Mouse (Mus musculus) urinary bladder, postnatal 10 days (tissue): ENCODE measurements around the gene Gnmt.
A peak's percentile ranks its signal among the peaks of the same experiment; 100 is the strongest.
"Not testable (repeated sequence)": the region's sequence is repeated elsewhere in the genome, so short reads cannot be mapped to it uniquely, and the experiment has no call there.

Source experiments
- DNase-seq: peaks from one replicate; pipeline ENCODE4 v3.0.0; 2022; ENCODE audit warnings: low spot score

The Gnmt gene

DNA sequence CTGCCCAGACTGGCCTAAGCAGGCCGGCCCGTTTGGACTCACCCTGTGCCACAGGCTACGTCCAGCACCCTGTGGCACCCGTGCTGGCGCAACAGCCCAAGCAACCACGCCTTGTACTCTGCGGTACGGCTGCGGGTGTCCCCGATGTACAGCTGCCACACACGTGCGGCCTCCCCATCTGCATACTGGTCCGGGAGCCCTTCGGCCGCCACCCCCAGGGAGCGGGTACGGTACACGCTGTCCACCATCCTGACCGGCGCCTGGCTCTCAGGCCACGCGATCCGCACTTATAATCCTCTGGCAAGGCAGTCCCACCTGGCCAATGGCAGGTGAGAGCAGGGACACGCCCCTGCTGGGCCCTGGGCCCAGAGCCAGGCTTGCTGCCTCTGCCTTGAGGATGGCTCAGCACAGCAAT, at the start of gene Gnmt:
Gene Gnmt (minus strand): TSS at position 265 of the 415 bp plus-strand sequence.
- DNase-seq = no peak

DNA sequence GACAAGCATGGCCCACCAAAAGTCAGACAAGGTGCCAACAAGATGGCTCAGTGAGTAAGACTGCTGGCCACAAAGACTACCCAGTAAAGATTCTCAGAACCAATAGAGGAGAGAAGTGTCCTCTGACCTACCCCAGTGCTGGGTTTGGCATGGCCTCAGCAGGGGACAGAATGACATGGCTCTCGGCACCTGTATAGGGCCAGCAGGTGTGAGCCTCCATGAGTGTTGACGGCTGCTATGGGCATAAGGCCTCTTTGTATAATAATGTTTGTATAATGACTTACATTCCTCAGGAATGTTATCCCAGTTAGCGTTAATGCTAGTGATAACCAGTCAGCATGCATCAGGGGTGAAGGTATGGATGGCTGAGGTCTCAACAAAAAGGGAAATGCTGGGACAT, 47.1 kb upstream of the Gnmt start:
- no peak for DNase-seq

DNA sequence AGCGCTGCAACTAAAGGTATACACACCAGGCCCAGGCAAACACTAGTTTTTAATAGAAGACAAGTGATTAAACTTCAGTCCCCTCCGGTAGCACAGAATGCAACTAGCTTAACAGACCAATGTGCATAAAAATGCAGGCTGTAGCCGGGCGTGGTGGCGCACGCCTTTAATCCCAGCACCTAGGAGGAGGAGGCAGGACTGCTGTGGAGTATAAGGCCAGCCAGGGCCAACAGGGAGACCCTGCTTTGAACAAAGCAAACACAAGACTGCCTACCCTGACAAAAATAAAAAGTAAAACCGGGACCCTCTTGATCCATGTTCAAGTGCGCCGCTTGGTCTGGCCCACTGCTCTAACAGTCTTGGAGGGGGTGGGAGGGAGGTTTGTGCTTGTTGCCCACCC, 46.1 kb upstream of the Gnmt start:
- no peak for DNase-seq

DNA sequence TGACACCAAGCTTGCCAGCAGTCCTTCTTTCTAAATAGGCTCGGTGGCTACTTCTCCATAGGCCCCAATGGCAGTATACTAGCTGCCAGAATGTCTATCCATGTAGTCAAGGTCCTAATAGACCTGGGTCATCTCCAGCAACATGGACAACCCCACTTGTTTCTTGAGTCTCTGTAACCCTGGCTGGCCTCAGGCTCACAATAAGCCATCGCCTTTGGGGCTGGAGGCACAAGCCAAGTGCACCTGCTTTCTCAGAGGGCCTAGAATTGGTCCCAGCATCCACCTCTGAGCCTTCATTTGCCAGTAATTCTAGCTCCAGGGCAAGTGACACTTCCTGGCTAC, 45.1 kb upstream of the Gnmt start:
- DNase-seq = no peak

DNA sequence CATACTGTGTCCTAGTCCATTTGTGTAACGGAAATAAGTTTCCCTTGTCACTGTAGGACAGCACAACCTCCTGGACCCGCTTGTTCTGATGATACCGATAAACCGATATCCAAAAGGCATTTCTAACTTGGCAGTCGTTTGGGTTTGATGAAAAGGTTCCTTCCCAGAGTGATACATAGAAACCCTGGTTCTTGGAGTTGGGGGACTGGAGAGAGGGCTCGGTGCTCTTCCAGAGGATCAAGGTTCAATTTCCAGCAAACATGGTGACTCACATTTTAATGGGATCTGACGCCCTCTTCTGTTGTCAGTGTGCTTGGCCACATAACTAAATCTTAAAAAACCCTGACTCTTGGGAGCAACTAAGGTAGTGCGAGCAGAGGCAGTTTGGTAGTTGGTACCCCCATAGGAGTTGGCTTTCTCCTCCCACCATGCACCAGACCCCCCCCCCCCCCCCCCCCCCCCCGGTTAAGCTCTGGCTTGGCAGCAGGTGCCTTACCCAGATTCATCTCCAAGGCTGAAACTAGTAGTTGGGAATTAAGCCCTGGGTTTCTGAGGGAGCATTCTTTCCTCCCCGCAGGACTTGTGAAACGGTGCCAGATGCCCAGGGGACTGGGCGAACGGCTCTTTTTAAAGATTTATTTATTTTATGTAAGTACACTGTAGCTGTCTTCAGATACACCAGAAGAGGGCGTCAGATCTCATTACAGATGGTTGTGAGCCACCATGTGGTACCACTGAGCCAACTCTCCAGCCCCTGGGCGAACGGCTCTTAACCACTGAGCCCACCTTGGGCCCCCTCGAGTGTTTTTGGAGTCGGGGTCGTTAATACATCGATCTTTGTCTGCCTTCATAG, 44.5 kb upstream of the Gnmt start:
- DNase-seq = no peak

DNA sequence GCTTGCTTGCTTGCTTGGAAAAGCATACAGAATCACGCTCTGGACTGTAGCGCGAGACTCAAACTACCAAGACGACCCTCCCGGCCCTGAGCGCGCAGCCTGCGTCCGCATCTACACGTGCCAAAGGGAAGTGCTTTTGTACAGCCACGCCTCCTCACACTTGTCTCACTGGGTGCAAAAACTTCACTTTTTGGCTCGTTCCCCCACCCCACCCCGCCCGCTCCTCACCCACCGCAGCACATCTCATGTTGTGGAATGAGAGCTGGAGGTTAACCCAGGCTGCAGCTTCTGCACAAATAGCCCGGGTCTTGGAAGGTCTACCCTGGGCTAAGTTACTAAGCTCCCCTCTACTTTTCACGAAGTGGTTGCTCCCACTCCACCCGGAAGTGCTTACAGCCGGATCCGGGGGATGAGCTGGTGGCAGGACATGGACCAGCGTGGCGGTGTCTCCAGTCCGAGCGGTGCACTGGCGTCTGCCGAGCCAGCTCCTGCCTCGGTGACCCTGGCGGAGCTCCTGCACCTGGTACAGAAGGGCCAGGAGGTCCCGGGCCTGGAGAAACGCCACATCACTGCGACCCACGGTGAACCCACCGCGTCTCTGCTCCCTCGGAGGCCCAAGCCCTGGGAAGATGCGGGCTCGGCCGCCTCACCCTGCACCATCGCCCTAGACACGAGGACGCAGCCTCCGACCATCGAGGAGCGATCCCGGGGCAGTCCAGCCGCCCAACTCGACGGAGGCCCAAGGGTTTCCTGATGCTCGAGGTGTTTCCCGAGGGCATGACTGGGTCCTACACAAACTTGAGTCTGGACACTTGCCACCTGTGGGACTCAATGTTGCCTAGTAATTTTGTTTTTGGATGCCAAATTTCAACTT, 43.7 kb upstream of the Gnmt start, which contains the start of gene 2310039H08Rik:
Gene 2310039H08Rik (plus strand): TSS at position 232 of the 874 bp plus-strand sequence.
- DNase-seq = peak; percentile 43

DNA sequence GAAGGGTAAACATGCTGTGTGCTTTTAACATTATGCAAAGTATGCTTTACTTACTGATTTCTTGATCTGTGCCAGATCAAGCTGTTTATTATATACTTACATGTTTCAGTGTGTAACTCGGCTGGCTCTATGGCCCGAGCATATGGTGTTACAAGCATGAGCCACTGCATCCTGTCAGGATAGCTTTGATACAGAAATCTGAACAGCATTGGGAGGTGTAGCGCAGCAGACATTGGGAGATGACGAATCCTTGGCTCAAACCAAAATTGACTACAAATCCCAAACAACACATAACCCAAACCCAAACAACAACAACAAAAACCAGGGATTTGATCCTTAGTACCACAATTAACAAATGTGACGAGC, 43.1 kb upstream of the Gnmt start:
- no peak for DNase-seq

DNA sequence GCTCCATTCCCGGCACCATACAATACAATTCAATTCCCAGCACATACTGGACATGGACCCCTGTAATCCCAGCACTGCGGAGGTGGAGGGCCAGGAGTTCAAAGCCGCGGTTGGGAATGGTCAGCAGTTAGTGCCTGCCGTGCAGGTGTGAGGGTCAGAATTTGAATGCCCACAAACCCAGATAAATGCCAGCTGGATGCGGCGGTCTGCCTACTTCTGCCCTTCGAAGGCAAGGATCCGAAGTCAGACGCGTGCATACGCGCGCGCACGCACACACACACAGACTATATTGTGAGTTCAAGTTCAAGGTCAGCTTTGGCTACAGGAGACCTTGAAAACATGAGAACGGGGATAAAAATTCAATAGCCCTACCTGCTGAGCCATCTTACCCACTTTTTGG, 42.6 kb upstream of the Gnmt start:
- DNase-seq = no peak

DNA sequence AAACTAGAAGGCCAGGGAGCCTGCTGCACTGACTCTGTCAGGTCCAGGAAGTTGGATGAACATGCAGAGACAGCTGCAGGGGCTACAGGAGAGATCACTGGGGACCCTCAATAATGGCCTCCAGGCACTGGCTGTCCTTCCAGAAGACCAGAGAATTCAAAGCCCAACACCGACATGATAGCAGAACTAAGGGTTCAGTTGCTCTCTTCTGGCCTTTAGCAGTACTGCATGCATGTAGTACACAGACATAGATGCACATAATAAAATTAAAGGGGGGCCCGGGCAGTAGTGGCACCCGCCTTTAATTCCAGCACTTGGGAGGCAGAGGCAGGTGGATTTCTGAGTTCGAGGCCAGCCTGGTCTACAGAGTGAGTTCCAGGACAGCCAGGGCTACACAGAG, 42.1 kb upstream of the Gnmt start:
- DNase-seq = no peak

DNA sequence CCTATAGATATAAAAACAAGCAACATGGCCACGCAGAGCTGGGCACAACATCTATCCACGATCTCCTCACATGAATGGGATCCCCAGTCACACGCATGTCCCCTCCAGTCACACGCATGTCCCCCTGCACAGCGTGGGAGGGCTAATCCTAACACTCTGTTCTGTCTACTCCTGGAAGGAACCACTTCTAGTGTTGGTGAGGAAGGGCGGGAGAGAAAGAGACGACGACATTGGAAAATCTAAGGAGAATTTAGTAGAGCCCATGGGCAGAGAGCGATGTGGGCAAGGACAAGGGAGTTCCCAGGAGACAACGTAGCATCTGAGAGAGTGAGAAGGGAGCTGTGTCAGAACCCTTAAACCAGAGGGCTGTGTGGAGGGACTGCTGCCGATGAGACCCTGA, 41.6 kb upstream of the Gnmt start:
- no peak for DNase-seq

DNA sequence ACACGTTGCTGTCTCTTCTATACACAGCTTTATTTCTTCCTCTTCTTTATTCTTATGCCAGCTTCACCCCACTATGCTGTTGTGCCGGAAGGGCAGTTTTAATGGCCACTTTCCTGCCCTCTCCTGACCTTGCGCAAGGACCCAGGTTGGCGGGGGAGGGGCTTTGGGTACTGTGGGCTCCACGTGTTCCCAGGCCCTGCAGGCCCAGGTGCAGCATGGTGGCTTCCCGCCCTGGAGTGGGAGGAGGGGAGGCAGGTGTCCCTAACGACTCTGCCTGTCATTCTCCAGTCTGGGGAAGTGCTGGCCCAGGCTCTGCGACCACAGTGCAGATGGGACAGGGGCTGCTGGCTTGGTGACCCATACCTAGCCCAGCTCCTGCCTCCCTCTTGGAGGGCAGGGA, 38.9 kb upstream of the Gnmt start:
- DNase-seq = no peak

DNA sequence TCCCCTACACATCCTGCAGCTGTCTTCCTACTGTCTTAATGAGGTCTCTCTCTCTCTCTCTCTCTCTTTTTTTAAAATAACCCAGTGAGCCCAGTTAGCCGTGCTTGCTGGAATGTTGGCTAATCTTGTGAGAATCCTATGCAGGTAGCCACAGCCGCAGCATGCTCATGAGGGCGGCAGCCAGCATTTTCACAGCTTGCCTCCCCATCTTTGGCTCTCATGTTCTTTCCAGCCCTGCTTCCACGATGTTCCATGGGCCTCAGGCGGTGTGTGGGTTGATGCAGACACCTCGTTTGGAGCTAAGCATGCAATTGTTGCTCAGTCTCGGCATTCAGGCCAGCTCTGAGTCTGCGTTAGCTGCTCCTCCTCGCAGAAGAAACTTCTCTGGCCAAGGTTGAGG, 35.9 kb upstream of the Gnmt start:
- DNase-seq = not testable (repeated sequence)

DNA sequence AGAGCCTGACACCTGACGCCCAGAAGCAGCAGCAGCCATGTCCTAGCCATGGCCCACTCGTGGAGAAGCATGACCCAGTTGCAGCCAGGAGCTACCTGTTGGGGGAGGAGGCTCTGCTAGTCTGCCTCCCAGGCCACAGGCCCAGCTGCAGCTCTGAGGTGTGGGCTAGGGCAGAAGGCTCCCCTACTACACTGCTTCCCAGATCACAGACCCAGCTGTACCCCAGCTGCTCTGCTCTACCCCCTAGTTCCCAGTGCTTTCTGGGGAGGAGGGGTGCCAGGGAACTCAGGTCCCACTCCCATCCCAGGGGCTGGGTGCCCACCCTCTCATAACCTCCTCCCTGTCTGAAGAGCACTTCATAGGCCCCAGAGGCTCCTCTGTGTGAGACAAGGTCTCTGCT, 34.6 kb upstream of the Gnmt start, which contains the start of gene Ptcra:
Gene Ptcra (minus strand): TSS at position 169 of the 400 bp plus-strand sequence.
- DNase-seq = no peak

DNA sequence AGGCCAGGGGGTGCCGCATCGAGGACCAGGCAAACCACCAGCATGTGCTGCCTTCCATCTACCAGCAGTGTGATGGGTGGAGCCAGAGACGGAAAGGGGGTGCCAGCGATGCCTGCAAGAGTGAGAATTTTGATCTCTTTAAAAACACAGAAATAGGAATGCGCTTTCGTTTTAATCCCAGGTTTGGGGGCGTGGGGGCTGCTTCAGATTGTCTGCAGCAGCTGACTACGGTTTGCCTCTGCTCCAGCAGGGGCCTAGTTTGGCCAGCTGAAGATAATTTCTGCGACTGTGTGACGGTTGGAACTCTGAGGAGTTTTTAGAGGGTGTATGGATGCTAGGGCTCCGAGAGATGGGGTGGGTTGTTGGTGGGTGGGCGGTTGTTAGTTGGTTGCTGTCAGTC, 29.8 kb upstream of the Gnmt start:
- no peak for DNase-seq

DNA sequence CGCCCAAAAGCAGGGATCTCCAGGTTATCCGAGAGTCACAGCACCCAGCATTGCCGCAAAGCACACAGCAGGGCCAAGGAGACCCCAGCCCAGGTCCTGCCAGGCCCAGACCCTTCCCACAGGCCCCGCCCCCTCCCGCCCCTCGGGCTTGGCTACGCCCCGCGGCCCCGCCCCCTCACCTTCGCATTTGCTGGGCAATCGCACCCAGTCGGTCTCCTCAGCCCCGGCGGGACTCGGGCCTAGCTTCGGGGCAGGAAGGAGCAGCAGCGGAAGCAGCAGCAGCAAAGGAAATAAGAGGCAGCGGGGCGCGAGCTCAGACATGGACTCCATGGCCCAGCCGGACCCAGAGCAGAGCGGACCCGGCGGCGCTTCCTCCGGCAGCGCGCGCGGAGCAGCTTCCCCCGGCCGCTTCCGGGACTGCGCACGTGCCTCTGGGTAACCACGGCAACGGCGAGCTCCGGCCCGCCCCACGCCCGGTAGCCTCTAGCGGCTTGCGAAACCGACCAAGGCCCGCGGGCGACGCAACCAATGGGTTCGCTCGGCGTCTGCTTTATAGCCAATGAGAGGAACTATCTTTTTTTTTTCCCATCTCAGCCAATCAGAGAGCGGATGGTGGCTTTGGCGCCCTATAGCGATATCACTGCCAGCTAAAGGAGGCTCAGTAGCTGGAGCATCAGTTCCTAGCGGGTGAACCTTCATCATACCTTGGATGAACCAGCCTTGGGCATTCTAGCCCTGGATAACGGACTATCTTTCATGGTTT, 23.0 kb upstream of the Gnmt start, which contains the start of gene Cnpy3:
Gene Cnpy3 (minus strand): TSS at position 421 of the 763 bp plus-strand sequence.
- DNase-seq = peak; percentile 93

DNA sequence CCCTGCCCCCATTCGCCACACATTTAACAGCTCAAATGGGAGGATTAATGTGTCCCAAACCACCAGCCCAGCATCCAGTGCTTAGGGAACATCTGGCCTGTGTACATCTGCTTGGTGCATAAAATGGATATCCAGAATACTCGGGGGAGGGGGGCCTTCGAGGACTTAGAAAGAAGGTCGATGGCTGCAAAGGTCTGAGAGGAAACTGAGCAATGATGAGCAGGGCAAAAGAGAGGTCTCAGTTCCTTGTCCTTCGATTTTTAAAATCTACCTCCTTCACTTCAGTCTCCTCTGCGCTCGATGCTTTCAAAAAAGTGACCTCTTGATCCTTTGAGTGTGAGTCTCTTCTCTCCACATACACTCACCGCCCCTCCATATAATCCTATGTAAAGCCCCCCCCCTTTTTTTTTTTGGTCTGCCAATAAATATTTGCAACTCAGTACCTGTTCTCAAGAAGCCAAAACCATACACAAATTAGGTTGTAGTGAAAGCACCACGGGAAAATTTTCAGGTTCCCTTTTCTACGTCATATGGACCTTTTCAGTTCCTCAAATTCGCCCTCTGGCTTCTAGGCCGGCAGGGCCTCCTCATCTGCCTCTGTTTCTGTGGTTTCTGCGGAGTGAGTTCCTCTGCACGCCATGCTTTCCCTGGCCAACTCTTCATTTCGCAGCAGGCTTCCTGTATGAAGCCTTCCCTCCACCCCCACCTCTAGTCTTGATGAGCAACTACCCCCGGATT, 22.3 kb upstream of the Gnmt start:
- no peak for DNase-seq

DNA sequence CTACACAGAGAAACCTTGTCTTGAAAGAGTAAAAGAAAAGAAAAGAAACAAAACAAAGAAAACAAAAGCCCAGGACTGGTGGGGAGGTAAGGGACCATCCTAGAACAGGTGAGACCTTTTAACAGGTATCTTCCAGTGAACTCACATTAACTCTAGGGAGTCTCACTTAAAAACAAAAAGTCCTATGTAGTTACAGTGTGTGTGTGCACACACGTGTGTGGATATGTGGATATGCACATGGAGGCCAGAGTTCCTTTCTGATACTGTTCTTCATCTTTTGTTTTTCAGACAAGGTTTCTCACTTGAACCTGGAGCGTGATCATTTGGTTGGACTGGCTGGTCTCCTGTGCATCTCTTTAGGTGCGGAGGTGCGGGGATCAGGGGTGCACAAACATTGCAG, 21.6 kb upstream of the Gnmt start:
- DNase-seq = no peak

DNA sequence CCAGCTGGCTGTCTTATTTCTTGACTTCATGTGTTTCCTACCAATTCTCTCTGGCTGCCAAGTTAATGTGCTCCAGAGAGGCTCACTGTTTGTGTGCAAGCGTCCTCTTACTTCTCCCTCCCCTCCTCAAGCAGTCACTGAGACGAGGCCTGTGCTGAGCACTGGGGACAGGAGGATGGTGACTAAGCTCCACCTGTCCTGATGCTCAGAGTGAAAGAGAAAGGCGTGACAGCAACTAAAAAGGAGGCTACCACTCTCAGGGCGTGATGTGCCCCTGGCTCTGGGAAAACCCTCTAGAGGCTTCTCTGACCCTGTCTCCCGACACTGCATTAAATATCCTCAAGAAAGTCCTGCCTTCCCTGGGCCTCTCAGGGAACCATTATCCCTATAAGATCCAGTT, 20.3 kb upstream of the Gnmt start:
- no peak for DNase-seq

DNA sequence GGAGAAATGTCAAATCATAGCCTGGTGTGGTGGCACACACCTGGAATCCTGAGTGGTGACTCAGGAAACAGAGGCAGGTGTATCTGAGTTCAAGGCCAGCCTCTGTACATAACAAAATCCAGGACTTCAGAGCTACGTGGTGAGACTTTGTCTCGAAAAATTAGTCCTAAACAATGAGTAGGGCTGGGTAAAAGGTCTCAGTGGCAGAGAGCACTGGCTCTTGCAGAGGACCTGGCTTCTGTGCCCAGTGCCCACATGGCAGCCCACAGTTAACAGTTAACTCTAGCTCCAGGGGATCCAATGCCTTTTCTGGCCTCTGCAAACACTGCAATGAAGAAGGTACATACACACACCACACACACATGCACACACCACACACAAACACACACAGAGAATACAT, 18.8 kb upstream of the Gnmt start:
- no peak for DNase-seq

DNA sequence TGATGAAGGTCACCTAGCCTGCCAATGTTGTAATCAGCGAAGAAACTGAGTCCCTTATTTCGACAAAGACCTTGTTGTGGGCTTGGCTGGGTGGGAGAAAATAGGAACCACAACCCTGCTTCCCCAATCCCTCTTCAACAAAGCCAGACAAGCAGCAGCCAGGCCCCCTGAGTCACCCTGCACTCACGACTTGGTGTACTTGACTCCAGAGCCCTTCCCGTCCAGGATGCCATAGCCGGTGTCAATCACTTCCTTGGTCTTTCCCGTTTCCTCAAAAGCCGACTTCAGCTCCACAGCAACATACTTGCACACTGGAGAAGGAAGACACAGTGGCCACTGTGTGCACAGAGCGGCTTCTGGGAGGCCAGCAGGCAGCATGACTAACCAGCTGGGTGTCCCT, 18.3 kb upstream of the Gnmt start:
- DNase-seq = no peak

DNA sequence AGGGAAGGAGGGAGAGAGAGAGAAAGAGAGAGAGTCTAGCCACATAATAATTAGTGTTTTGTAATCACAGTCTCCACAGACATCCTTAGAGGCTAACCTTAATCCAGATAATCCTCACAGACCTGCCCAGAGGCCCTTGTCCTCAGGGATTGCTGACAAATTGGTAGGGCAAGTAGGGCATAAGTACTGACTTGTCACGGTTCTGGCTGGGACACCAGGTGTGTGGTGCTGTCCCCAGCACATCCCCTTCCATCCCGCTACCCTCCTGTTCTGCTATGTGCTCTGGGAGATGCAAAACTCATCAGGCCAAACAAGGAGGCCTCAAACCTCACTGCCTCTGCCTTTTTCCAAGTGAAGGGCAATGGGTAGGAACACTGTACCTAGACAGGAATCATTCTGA, 16.5 kb upstream of the Gnmt start:
- no peak for DNase-seq

DNA sequence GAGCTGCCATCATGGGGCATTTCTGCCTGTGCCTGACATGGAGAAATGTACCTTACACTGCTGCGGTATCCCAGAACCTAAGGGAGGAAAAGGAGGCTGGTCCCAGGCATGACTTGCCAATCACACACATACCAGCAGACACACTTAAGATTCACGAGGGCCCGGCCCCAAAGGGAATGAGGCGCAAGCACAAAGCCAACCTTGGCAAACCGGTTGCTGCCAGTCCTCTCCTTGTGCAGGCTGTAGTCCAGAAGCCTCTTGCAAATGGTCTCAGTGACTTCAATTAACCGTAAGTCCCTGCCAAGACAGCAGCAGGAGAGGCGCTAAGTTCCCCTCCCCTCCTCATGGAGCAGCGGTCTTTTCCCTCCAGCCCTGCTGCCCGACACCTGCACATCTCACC, 14.0 kb upstream of the Gnmt start:
- DNase-seq = no peak
